Mouse (Mus musculus) right cerebral cortex, postnatal 14 days (tissue): ENCODE measurements at regions not wholly inside any gene's neighbourhood (a gene's known extent, or its start where the extent isn't known, plus 50 kb on each side); places are given as distances from the start of the nearest gene placed in this dataset.

Source experiments
- DNase-seq: peaks from one replicate; pipeline ENCODE4 v3.0.0; 2022

DNA sequence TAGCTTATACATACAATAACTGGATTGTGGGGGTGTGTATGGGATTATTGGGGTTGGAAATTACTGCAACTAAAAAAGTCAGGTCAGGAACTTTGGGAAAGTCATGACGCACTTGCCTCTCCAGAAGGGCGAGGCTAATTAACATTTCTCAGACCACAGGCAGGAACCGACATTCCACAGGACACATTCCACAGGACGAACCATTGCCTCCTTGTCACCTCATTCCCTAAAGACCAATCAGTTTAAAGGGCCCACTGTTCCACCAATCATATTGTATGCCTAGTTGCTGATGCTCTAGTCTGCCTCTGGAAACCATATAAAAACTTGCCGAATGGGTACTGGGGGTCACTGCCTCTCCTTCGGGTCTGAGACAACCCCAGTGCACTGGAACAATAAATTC, 113.0 kb upstream of the Pcgf5 start:
- no peak for DNase-seq

DNA sequence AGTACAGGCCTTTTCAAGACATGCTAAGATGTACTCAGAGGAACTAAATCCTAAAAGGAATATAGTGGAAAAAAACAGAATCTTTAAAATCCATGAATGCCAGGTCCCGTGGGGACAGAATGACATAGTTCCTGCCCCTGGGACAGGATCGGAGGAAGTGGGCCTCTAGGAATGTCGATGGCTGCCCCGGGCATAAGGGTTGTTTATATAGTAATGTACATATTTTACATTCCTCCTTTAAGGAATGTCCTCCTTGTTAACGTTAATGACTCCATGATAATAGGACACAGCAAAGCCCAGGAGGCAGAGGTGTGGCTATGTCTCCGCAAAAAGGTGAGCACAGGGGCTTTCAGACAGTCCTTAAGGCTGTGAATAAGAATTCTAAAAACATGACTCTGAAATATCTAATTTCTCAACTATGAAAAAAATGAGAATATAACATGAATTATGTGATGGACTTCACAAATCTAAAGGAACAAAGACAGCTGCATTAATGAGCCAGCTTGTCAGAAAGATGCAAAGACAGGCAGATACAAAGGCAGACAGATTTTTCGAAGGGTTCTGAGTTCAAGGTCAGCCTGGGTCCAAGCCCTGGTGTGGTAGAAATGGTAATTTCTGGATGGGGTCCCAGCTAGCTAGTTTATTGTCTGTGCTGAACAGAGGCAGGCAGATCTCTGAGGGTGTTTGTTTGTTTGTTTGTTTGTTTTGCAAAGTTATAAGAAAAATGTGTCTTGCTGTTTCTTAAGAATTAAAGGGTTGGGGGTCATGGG, 111.3 kb upstream of the Pcgf5 start:
- DNase-seq, result no peak

DNA sequence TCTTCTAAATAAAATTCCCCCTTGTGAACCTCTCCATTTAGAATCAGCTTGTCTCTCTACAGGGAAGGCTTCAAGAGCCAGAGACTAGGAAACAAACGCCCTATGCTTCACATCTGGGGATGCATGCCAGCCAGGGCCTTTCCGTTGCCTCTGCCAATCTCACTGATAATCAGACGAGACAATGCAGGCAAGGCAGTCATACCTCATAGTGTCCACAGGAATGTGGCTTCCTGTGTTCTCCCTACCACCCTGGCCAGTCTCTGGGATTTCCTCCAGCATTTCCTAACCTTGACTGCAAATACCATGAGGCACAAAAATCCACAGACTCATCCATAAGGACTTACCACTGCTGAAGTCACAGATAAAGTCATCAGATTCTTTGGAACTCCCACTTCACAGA, 110.4 kb upstream of the Pcgf5 start:
- DNase-seq, result no peak

DNA sequence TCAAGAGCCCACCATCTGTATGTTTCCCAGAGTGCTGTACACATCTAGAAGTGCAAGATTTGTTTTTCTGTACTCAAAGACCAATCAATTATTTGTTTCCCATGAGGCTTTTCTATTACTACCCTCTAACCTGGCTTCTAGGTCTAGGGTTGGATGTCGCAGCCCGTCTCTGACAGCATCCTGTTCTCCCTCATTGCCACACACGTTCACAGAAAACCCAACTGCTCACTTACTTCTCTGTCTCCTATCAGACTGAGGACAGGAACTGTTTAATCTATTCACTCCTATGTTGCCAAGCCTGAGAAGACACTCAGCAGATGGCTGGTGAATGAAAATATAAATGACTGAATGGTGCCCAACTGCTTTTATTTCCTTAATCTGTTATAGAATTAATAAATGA, 109.6 kb upstream of the Pcgf5 start:
- DNase-seq, result no peak

DNA sequence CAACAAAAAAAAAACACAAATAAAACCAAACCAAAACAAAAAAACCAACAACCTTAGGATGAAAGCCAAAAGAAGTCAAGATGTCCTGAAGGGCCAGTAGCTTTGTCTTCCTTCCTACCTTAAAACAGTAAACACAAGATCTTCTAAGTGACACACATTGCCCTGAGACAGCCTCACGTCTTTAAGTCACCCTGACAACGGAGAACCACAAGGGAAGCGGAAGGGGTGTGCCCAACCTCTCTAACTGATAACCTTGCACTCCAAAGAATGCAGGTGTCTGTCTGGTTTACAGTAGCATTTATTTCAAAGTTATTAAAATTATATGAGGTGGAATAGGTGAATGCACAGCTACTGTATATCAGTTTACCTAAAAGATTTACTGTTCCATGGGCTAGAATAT, 105.7 kb upstream of the Pcgf5 start:
- DNase-seq, result no peak

DNA sequence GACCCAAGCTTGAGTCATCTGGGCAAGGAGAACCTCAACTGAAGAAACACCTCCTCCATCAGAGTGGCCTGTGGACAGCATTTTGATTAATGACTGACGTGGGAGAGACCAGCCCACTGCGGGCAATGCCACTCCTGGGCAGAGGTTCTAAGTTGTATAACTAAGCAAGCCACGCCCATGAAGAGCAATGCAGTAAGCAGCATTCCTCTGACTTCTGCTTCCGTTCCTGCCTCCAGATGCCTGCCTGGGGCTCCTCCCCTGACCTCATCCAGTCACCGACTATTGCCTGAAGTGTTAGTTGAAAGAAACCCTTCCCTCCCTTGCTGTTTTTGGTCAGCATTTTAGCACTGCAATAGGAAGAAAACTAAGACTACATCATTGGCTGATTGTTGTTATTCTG, 105.2 kb upstream of the Pcgf5 start:
- DNase-seq, result no peak

DNA sequence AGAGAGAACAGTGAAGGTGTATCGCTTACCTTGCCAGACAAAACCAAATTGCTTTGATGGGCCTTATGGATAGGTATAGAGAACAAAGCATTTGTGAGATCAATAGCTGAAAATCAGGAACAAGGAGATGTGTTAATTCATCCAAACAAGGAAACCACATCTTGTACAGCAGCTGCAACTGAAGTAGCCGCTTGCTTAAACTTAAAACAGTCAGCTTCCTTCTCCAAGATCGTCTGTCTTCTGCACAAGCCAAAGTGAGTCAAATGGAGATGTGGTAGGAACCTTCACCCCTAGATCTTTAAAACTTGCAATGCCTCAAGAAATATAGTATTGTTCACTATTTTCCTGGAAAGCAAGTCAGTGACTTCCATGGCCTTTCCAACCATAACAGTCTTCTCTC, 95.6 kb upstream of the Pcgf5 start:
- no peak for DNase-seq

DNA sequence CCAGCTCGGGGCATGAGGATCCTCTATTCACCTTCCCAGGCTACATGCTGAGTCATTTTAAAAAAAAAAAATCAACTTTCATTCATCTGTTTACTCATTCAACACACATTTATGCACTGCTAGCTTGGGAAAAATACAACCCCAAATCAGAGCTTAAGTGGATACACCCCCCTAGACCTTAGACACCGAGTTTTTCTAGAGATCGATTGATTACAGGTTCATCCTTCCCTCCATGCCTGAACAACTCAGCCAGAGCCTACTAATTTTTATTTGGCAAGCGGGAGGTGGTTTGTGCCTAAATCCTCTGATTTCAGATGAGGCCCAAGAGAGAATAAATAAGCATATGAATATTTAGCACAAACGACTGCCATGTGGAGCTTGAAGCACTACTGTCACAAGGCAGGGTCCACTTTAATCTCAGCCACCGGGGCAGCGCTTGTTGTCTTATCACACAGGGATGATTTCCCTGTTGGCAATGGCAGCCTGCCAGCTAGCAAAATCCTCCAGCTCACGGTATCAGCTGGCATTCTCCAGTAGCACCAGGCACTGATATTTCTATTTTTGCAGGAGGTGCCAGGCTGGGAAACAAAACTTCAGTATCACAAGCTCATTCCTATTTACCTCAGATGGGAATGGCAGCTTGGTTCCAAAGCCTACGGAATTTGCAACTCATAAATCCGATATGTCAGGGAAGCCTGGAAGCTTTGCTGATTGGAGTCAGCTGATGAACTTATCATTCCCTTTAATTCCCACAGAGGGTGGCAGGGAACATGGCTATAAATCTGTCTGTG, 90.2 kb upstream of the Pcgf5 start:
- DNase-seq, result peak; percentile 51

DNA sequence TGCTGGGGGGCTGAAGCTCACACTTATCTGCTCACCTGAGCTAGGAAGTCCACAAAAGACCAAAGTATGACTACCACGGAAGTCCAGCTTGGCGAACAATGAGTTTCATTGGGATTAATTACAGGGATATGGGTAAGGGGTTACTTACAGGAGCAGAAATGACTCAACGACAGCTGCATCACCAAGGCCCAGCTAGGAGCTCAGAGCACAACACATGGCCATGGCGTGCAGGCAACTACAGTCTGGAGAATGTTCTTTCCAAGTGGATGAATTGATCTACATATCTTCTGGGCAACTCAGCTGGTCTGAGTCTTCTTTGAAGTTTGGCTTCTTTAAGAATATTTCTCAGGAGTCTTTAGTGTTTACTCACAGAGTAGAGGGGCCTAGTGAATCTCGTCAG, 86.3 kb upstream of the Pcgf5 start:
- no peak for DNase-seq

DNA sequence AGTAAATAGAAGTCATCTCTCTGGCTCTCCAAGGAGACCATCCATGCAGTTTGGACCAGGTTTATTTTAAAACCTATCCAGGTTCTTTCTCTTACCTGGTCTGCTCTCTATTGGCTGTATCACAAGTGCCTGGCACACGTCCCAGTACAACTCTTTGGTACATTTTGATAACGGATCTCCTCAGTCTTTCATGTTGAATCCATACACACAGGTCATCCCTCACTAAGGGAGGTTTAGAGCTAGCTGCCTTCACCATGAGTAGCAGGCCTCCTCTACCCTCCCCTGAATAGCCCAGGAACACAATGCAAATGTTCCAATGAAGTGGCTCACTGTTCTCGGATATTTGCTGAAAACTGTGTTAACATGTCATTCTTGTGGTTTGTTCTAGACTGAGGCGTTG, 84.2 kb upstream of the Pcgf5 start:
- no peak for DNase-seq

DNA sequence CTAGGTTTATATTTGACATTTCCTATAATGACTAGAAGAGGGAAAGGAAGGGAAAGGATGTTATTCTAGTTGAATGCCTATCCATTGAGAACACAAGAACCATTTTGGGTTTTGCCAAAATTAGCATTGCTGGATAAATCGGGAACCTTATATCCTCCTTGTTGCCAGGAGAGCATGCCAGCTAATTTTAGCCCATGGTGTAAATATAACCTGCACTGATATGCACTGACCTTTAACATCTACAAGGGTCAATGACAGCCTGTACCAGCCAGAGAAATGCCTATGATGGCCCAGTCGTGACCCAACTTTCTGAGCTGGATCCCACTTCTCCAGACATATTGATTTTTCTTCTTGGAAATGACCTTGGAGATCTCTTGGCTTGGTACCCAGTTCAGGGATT, 83.7 kb upstream of the Pcgf5 start:
- no peak for DNase-seq

DNA sequence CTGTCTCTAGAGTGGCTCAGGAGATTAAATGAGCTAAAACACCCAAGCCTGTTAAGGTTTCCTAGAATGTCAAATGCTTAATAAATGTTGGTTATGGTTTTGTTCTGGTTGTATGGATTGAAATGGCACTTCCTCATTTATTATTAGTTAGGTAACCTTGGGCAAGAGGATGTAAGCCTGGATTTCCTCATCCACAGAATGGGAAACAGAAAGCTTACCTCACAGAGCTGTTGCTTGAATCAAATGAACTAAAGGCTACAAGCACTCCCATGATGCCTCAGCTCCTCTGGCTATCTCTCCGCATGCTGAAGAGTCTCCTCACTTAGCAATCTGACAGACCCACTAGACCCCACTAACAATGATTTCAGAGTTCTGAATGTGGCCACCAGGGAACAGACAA, 82.8 kb upstream of the Pcgf5 start:
- no peak for DNase-seq

DNA sequence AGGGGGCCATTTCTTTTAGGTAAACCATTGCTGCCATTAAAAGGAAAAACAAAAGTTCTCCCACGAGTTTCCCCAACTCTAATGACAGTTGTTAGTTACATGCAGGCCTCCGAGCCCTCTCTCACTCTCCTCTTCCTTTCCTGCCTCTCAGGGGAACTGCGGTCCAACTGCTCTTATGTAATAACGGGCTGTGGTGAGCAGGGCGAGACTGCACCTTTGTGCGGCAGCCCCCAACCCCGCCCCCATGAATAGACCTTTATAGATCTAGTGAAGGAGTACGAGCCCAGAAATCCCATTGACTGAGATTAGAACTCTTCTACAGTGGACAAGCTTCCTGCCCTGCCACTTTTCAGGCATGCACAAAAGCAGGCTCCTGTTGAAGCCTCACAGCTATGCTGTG, 81.8 kb upstream of the Pcgf5 start:
- no peak for DNase-seq

DNA sequence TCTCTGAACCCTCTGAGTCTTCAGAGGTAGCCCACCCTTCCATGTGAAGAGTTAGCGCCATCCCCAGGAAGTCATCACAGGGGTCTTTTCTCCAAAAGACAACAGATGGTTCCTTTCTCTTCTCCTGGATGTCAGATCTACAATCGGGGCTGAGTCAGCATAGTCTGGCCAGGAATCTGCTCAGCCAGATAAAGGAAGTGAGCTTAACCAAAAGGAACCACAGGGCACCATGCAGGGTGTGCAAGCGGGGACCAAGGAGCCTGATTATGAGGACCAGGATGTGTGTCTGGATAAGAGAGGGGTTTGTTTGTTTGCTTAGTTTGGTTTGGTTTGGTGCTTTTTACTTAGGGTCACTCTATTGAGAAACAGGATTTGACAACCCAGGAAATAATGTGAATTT, 74.6 kb upstream of the Pcgf5 start:
- DNase-seq, result no peak

DNA sequence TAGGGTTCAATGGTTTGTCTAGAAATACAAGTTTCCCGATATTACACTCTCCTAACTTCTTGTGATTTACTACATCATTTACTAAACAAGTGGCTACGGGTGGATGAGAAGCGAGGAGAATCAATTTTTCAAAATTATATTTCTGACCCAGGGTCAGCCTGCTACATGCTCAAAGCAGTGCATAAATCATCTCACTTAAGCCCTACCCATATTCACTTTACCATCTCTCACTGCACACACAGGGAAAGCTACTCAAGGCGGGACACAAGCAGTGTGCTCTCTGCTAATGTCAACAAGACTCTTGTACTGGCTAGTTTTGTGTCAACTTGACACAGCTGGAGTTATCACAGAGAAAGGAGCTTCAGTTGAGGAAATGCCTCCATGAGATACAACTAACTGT, 62.6 kb upstream of the Pcgf5 start:
- no peak for DNase-seq

DNA sequence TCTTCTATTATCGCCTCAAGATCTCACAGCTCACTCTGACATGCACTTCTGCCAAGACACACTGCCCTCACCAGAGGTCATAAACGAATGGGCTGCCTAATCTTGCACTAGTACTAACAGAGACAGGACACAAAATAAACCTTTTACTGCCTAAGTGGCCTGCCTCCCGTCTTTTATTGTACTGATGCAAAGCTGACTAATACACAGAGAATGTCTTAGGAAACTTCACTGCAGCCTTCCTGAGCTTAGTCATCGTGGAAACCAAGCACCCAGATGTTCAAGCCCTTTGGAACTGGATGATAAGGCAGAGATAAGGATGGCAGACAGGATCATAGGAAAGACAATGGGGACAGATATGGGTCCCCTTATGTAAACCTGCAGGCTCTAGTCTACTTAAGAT, 57.3 kb upstream of the Pcgf5 start:
- DNase-seq, result no peak

DNA sequence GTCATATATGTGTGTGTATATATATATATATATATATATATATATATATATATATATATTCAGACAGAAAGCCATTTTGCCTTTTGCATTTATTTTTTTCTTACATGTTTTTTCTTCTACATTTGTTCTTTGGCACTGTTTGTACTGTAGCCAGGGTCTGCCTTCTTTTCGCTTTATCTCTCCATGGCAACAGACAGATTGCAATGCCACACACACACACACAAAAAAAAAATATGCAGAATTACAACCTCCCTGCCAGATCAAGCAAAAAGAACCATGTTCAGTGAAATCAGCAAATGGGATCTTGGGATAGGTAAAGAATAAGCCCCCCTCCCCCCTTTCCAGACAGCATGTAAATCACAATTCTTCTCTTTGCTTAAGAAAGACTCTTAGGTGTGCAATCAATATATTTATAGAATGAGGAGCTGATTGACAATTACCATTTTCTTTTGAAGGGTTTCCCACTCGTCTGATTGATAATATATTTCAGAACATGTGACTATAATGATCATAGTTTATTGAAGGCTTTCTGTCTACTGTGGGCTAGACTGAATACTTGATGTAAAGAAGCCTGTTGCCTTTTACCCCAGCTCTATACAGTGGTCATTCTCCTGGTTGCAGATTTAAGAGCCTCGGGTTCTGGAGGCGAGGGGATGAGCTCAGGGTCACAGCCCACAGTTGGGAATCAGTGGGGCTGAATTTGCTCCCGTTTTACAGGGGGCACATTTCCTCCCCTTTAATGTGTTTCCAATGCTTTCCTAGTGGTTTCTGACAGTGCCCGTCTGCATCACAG, 54.7 kb upstream of the Pcgf5 start:
- DNase-seq, result no peak
